Mouse (Mus musculus): ENCODE measurements around the gene Tas2r143.

Gene Tas2r143

DNA sequence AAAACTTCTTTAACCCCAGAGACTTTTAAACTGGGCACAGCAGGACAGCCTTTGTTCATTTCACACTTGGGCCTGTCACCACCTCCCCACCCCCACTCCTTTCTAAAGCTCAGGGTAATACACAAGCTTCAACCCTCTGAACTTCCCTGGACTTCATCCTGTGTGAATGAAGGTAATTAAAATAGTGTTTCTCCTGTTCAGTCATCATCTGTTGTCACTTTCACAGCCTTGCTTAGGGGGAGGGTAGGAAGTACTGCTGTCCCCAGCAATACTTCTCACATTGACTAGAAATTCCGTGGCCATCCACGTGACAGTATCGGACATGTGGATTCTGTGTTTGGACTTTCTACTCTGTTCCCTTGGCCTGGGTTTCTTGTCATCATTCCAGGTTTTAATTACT is 30.2 kb upstream of the Tas2r143 start:
- DNase-seq = no peak

DNA sequence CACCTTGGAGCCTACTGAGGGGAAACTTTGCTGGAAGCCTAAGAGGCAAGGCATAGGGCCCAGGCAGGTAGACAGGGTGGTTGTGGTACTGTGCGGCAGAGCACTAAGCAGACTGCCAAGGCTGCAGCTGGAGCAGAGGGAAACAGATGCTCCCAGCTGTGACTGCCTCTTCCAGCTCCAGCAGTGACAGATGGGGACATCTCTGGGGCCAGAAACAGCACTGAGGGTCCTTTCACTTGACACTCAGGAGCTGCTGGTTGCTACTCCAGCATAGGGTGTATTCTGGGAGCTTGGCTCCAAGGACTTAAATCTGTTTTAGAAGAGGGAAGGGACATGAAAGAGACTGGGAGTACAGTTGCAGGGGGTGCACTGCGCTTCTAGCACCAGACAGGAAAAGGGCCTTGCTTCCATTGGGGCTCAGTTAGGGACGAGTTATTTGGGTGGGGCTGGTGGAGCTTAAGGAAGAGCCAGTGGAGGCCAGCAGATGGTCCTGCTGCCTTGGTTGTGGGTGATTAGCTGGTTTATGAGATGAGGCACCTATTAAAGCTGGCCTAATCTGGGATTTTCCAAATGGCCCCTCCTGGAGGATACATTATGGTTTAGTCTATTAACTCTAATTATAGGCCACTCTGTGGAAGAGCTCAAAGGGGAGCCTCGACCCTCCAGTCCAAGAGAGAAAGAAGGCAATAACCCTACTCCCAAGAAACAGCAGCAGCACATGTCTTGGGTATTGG is 29.2 kb upstream of the Tas2r143 start:
- DNase-seq = no peak

DNA sequence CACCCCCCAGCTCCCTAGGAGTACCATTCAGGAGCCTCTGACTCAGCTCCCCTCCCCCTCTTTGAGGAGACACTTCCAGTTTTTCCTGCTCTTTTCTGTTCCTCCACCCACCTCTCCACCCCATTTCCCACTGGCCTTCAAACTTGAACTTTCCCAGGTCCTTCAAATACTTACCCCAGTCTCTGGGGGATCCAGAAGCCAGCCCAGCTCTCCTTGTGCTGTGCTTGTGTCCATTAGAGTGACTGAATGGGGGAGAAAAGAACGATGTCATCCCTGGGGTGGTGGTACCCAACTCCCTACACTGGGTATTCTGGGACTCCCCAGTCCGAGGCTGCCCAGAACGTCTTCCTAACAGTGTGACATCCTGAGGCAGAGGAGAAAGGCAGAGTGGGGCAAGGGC is 28.0 kb upstream of the Tas2r143 start:
- DNase-seq = no peak

DNA sequence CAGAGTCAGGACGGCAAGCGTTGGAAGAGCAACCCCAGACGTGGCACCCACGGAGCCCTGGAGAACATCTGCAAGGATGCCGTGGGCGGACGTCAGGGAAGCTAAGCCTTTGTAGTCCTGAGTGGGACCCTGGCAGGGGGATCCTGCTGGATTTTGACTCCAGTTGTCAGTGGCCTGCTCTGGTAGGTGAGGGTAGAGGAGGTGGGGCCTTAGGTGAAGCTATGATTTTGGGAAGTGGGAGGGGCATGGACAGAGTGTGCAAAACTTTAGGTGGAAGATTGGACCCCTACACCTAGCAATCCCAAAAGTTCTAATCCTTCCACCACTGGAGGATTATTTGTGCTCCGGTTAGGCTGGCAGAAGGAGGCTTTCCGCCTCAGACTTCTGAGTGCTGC is 27.6 kb upstream of the Tas2r143 start:
- no peak for DNase-seq

DNA sequence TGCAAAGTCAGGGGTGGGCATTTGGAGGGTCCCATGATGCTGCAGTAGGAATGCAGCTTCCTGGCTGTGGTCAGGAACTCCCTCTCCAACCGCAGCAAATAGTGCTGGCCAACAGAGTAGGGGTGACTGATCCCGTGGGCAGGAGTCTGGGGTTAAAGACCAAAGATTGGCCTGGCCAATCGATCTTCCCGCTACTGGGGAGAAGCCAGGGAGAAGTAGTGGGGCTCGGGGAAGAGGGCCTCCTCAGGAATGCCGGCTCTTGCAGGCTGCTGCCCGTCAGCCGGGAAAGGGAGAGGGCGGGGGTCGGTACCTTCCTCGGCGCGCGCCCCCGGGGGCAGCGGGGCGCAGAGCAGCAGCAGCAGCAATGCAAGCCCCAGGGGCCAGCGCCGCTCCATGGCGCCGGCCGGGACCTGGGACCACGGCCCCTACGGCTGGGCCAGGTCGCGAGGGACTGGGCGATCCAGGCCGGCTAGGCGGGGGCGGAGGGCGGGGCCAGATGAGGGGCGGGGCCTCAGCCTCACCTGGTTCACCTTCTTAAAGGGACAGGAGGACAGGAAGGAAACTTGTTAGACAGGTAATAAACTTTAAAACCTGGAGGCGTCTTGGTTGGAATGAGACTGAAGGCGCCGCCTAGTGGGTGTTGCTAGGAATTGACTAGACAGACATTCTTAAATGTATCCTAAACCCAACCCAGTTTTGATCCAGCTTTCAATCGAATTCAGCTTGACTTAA is 27.1 kb upstream of the Tas2r143 start, which contains the start of gene Epha1:
Gene Epha1, minus strand, starts transcription at position 453 of the 732 bp plus-strand sequence.
- DNase-seq = peak; percentile 67 to 71

DNA sequence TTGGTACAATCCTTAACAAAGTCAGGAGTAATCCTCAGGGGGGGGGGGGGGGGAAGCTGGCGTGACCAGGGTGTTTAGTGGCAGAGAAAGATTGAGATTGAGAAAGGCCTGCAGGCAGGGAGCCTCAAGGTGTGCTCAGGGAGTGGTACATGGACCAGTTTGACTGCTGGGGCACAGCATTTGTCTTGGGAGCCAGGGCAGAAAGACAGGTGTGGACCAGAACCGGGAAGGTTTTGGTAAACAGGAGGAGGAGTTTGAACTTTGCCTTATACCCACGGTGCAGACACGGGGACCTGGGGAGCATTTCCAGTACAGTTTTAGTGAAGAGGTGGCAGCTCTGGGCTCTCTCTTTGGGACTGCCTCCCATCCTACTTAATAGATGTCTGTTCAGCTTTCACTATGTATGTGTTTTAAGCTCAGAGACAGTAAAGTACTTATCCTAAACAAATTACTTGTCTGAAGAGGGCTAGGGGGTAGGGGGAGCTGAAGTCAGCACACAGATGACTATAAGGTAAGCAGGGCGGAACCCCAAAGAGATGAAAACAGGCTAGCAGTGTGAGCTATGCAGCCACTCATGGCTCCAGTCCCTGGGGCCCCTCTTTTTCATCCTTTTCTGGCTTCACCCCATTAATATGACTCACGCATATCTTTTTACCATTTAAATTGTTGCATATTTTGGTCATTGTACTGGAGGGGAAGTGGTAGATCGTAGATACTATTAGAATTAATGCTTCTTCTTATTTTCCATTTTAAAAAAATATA is 26.2 kb upstream of the Tas2r143 start:
- no peak for DNase-seq

DNA sequence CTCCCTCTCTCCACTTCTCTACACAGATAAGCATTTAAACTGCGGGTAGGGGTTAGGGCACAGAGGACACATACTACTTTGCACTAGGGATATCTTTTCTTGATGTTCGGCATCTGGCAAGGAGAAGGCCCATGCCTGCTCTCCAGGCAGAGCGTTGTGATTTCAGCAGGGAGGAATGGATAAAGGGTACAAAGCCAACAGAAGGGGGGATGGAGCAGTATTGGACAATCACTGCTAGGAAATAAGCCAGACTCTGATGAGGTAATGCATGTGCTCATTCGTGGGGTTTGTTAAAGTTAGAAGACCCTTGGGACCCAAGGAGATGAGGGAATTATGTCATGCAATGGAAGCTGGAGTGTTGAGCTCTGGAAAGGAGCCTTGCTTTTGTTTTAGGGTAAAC is 25.3 kb upstream of the Tas2r143 start:
- DNase-seq = no peak

DNA sequence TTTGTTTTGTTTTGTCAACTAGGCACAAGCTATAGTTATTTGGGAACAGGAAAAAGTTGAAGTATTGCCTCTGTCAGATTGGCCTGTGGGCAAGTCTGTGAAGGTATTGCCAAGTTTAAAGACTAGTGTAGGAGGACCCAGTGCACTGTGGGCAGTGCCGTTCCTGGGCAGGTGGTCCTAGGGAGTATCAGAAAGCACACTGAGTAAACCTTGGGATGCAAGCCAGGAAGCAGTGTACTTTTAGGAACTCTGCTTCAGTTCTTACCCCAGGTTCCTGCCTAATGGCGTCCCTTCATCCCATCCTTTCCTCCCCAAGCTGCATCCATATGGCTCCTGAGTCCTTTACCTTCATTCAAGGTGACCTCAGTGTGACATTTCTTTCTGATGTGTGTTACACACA is 24.9 kb upstream of the Tas2r143 start:
- no peak for DNase-seq

DNA sequence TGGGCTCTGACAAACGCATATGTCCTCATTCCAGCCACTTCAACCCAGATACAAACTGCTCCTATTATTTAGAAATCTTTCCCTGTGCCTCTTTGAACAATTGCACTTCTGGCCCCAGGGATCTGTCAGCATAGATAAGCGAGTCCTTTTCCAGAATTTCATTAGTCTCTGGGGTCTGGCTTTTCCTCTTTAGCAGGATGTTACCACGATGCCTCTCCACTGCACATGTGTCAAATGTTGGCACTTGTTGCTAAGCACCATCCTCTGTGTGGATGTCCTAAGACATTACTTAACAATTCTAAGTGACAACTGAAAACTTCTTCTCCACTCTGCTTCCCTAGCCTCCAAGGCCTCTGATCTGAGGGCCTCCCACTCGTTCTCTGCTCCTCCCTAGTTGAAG is 24.0 kb upstream of the Tas2r143 start:
- no peak for DNase-seq

DNA sequence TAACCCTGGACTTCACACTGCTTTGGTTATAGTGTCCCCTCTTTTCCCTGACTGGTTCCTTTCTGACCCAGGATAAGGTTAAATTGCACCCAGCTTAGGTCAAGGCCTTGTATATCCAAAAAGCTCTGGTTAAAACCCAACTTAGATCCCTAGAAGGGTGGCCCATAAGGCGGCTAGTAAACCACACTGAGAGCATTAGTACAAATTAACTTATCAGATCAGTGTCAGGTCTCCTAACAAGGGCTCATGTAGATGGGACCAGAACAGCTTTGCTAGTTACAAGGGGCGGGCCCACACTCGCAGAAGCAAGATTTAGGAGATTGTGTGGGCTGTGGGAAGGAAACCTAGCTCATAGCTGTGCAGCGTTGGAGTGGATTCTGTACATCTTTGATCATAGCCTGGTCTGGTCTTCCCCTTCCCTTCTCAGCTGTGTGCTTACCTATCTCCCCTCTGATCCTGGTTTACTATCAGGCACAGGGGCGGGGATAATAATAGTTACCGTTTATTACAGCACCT is 23.5 kb upstream of the Tas2r143 start:
- DNase-seq = no peak

DNA sequence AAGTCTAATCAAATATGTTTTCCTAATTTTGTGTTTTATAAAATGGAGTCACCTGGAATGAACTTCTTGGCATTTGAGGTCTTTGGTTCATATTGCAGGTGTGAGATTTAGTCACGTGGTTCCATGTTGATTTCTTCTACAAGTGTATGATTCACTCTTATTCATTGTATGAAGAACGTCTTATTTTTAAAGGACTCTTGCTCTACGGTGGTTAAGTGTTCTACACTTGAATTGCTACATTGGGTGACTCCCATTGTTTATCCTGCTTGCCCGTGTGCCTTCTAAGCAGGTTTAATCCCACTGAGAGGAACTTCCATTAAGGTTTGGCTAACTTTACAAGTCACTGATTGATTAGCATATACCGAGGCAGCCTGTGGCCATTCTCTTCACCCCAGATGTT is 22.8 kb upstream of the Tas2r143 start:
- no peak for DNase-seq

DNA sequence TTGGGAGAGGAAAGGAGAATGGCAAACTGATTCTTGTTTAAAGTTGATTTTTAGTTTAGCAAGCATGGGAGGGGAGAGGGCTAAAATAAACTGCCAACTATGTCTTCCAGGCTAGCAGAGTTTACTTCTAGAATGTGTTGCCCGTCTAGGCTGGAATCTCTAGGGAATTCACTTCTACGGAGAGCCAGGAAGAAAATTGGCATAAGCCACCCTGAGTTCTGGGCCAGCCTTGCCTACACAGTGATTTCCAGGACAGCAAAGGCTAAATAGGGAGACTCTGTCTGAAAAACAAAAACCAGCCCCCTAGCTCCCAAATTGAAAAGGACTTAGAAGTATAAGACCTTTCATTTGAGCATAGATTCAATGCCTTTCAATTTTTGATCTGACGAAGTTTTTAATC is 20.5 kb upstream of the Tas2r143 start:
- DNase-seq = no peak

DNA sequence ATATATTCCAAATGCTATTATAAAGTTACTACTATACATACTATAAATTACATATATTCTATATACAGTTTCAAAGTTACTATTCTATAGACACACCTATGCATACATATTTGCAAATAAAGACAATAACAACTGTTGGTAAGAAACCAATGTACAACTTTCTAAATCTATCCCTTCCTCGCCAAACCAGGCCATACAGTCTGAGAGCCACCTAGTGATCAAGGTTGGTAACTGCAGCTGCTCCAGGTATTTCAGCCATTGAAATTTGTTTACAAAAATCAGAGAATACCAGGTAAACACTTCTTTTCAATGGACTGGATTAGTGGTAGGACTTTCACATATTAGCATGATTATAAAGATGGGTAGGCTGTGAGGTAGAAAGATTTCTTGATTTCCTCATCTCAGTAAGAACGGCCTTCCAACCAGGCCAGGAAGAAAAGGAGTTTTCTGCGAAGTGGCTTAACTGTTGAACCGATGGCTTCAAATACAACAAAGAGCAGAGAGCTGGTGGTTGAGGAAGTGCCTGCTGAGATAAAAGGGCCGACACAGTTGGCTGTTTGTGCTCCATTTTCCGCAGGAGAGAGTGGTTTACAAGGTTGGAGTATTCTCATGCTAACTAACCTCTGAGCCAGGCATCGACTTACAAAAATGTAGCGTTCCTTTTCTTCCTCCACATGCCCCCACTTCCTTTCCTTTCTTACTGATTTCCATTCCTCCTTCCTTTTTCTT is 19.5 kb upstream of the Tas2r143 start:
- DNase-seq = peak; percentile 39 to 41

DNA sequence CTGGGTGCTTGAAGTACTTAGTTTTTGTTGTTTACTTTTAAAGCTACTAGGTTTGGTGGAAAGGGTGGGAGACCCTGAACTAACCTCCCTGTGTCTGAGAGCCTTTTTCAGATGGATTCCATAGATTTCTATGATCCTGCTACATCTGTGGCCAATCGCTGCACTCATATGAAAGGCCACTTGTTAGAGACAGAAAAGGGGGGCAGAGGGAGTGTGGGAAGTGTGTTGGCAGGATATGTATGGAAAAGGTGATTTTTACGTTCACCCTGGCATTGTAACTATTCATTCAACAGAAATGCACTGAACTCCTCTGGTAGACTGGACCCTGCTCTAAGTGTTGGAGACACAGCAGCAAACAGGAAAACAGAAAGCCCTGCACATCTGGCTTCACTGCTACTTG is 18.8 kb upstream of the Tas2r143 start:
- DNase-seq = no peak

DNA sequence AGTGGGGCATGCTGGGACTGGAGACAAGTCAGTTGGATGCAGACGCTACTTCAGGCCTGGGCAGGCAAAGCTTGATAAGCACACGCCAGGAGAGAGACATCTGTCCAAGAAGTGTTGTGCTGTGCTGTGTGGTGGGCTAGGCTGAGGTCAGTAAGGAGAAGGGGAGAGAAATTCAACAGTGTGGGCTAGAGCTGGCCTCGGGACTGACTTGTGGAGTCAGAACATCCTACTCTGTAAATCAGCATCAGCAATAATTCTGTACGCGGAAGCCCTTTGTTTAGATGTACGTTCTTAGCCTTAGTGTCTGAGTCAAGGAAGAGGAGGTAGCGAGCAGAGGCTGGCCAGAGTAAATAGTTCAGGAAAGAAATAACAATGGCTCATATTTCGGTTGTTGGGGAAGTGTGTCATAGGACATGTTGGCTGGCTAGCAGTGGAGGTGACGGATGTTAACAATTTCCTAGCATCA is 18.1 kb upstream of the Tas2r143 start:
- DNase-seq = no peak

DNA sequence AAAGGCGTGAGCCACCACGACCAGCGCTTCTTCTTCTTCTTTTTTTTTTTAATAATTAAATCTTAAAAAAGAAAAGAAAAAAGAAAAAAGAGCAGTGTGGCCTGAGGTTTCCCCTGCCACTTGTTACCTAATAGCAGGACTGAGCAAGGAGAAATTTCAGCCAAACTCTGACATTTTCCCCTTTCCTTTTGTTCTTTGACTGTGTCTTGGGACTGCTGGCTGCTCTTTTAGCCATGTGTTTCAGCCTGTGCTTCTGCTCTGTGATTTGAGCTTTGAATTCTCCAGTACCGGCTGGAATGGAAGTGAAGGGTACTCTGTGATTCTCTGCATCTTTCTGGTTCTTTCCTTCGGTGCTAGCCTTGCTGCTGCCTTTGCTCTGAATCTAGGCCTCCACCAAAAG is 16.7 kb upstream of the Tas2r143 start:
- DNase-seq = no peak

DNA sequence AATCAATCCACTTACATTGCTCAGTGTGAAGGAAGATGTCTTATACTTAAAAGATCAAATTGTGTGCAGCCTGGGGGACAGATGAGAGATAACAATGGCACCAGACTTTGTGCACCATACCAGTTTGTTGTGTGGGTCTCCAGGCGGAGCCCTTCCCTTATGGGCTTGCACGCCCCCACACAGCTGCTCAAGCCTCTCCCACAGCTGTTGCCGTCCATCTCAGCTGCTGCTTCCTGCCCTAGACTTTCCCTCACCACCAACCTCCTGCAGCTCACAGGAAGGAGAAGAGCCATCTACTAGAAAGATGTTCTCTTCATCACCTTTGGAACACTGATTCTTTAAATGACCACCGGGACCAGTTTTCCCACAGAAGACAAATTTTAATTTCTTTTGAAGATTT is 14.4 kb upstream of the Tas2r143 start:
- peak; percentile 33 to 67 for DNase-seq

DNA sequence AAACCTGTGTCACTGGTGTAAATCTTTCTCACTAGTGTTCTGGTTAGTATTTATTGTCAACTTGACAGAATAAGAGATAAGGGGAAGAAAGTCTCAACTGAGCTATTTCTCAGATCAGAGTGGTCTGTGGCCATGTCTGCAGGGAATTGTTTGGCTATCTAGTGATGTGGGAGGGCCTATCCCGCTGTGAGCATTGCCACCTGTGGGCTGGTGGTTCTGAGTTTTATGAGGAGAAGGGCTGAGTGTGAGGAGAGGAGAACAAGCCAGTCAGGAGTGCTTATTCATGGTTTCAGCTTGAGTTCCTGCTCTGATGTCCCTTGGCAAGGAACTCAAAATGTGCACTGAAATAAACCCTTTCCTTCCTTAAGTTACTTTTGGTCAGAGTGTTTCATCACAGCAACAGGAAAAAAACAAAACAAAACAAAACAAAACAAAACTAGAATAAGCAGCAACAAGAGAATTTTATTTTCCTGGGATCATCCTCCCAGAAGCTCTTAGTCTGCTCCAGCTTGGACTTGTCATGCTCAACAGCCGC is 8.2 kb upstream of the Tas2r143 start:
- no peak for DNase-seq

DNA sequence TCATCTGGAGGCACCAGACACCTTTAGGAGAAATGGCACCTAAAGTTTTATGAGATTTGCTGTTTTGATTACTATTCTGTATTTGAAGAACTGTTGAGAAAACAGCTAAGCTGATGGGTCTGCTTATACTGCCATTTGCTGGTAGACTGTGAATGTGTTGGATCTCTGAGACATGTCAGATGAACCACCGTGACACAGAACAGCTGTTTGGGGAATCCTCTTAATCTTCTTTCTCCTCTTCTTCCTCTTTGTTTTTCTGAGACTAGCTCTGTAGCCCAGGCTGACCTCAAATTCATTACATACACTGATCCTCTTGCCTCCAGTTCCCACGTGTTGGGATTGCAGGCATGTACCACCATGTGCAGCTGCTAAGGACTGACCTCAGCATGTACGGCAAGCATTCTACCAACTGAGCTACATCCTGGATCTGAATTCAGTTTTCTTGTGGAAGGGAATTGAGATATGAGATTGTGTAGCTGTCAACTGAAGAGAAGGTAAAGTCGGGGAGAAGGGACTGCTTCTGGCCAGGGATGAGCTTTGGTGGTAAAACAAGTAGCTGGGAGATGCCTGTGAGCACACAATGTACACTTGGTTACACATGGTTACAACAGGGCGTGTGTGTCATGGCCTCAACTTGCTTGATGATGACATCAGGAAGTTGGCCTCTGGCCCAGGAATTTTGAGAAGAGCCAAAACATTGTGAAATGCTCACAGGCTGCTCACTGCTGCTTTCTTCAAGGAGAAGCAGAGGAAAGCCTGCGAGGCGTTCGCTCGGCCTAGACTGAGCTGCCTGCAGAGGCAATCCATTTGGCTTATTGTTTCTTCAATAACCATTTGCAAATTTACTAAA is 3.9 kb upstream of the Tas2r143 start:
- no peak for DNase-seq

DNA sequence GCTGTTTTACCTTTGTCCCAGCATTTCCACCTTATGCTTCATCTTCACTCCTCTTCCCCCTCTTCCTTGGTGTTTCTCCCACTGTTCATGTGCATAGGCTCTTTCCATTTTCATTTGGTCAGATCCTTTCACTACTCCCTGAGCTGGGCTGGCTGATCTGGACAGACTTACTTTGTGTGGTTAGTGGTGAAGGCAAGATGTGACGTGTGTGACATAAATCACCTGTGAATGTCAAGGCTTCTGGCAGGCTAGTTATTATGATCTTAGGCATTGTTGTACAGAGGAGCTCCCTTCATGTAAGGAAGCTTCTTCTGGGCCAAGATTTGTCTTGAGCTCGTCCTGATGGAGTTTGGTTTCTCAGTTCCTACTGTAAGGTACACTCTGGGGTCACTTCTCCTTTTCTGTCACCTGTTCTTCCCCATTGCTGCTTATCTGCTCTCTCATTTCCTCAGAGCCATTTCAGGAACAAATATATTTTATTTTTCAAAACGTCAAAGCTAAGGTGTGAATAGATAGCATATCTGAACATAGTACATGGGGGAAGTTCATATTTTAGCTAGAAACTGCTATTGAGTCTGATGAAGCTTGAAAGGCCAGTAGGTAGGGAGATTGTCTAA is 2.9 kb upstream of the Tas2r143 start:
- no peak for DNase-seq

DNA sequence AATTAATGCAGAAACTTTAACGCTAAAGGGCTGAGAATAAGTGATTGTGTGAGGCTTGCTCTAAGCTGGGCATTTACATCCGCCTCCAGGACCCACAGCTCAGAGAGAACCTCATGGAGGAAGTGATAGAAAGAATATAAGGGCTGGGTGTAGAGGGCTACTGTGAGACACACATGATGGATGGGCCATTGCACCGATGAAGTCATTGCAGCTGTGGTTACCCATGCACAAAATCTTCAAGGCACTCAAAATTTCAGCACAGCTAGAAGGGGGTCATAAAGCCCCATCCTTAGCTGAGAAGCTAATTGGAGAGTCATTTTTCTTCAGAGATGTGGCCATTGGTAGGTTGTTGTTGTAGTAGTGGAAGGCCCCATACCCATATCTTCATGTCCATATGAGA is 1.8 kb upstream of the Tas2r143 start:
- no peak for DNase-seq
